Mouse (Mus musculus) liver, adult 2 months (tissue): ENCODE measurements around the gene 4930578G10Rik. TPM values are rescaled to one million over a fixed set of nuclear protein-coding genes. Genes with fewer than 3 reads are reported as not detected.
A peak's percentile ranks its signal among the peaks of the same experiment; 100 is the strongest.

ENCODE experiments used
- DNase-seq: peaks from one replicate; pipeline ENCODE4 v3.0.0-alpha.2; 2011; ENCODE audit warnings: low read depth, low spot score; ENCODE audit errors: extremely low read depth
- H3K27ac ChIP-seq: fragments of 200-500 bp; replicated peaks from 2 replicates; pipeline ENCODE4 v1.5.1; 2012; ENCODE audit warnings: low read depth, mild to moderate bottlenecking, control low read depth, inconsistent platforms, low read length; ENCODE audit not compliant: insufficient read depth
- H3K27me3 ChIP-seq: fragments of 200-500 bp; 2 replicates; pipeline ENCODE4 v1.6.1; 2012; ENCODE audit warnings: mild to moderate bottlenecking, moderate library complexity, low read length, inconsistent platforms; ENCODE audit not compliant: control insufficient read depth, insufficient read depth
- H3K36me3 ChIP-seq: fragments of 200-500 bp; 2 replicates; pipeline ENCODE4 v1.6.1; 2012; ENCODE audit warnings: low read length, inconsistent platforms; ENCODE audit not compliant: control insufficient read depth, insufficient read depth
- H3K4me1 ChIP-seq: fragments of 200-500 bp; 2 replicates; pipeline ENCODE4 v1.6.1; 2011; ENCODE audit warnings: low read length; ENCODE audit not compliant: control insufficient read depth, insufficient read depth
- H3K4me3 ChIP-seq: fragments of 200-500 bp; 2 replicates; pipeline ENCODE4 v1.5.1; 2011; ENCODE audit warnings: low read depth, mild to moderate bottlenecking, control low read depth, low read length, moderate library complexity; ENCODE audit not compliant: insufficient read depth
- H3K79me2 ChIP-seq: fragments of 200-500 bp; 2 replicates; pipeline ENCODE4 v1.6.1; 2012; ENCODE audit warnings: inconsistent platforms, mild to moderate bottlenecking, low read length, moderate library complexity; ENCODE audit not compliant: control insufficient read depth, insufficient read depth
- H3K9ac ChIP-seq: fragments of 200-500 bp; 2 replicates; pipeline ENCODE4 v1.6.1; 2012; ENCODE audit warnings: low read depth, mild to moderate bottlenecking, control low read depth, inconsistent platforms, low read length
- CTCF ChIP-seq: fragments of 200-500 bp; IDR thresholded peaks from 2 replicates; pipeline ENCODE4 v1.5.1; 2011; ENCODE audit warnings: low read depth, low read length, control low read depth
- POLR2A ChIP-seq: fragments of 200-500 bp; IDR thresholded peaks from 2 replicates; pipeline ENCODE4 v1.6.1; 2011; ENCODE audit warnings: low read length, control low read depth; ENCODE audit not compliant: insufficient read depth; ENCODE audit errors: extremely low read depth
- WGBS: fragments of 180-500 bp; shearing (Covaris S2); methylation state at CpG from one replicate; pipeline ENCODE4 v1.1.7; 2018; 5-methylcytosine and 5-hydroxymethylcytosine counted together
- polyA plus RNA-seq: library from polyadenylated mRNA; depleted of rRNA; stranded (reverse); fragments of >200 nt; gene quantifications from 2 replicates; pipeline ENCODE4 v1.2.3, GENCODE M21; 2012
- total RNA-seq: library from RNA; depleted of rRNA; stranded (reverse); fragments of >200 nt; gene quantifications from 2 replicates; pipeline ENCODE4 v1.2.3, GENCODE M21; 2014

4930578G10Rik gene
- total and polyA plus RNA-seq, 2 experiments = not detected

GRCm38 (mm10) chr4:42876586-42877291 lies 141.4 kb downstream of the 4930578G10Rik start:
- H3K27ac ChIP-seq = no peak overlapping the region
- no peaks in the 10 kb centered on the region for H3K27me3 ChIP-seq
- WGBS = 34% methylated on average over 5 of the region's 5 CpGs
- peak; percentile 56 for DNase-seq
- no peaks in the 10 kb centered on the region for H3K79me2 ChIP-seq
- H3K36me3 ChIP-seq = no peaks in the 10 kb centered on the region
- H3K9ac ChIP-seq = no peak overlapping the region
- TF ChIP-seq CTCF (peak; percentile 52), POLR2A (no peak)
- H3K4me3 ChIP-seq = no peak overlapping the region
- no peaks in the 10 kb centered on the region; the same call in 1 of the 2 replicates for H3K4me1 ChIP-seq

- WGBS = 79% methylated on average over 2 of the region's 2 CpGs
- TF ChIP-seq POLR2A (no peak), CTCF (no peak)
- H3K27ac ChIP-seq = no peak overlapping the region
- H3K27me3 ChIP-seq = no peaks in the 10 kb centered on the region
- no peaks in the 10 kb centered on the region; the same call in 1 of the 2 replicates for H3K4me1 ChIP-seq
- no peak for DNase-seq
- no peaks in the 10 kb centered on the region for H3K36me3 ChIP-seq
- H3K79me2 ChIP-seq = no peaks in the 10 kb centered on the region
- no peak overlapping the region for H3K4me3 ChIP-seq
- no peak overlapping the region for H3K9ac ChIP-seq
Observed at GRCm38 (mm10) chr4:42877657-42878056, 142.3 kb downstream of the 4930578G10Rik start.

DNA sequence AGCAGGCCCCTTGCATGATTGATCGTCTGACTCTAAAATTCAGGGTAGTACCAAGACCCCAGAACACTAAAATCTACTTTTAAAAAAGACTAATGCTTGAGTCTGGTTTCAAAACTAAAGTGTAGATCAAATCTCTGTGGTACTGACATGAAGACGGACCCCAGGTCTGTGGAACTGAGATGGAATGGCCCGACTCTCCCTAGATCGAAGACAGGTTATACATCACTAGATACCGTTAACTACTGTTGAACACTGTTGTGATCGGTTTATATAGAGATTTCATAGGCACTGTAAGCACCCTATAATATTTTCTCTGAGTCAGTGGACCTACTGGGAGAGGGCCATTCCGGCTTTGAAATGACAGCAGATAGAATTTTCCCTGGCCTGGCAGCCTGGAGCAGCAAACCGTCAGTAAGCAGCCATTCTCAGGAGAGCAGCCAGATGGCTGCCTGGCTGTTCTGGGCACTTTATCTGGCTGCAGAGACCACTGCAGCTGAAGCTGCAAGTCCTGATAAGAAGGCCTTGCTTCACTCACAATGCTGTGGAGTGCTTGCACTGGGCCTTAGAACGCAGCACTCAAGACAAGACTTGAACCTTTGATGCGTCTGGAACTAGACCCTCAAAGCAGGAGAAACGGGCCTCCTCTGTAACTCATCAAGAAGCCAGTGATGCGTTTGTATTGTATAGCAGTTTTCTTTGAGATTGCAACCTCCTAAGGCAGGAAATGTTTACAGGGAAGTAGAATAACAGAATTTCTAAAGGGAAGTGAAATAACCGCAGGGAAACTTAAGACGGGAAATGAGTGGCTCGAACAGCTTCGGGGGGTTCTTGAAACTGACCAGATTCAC lies 144.7 kb downstream of the 4930578G10Rik start:
- Histone ChIP-seq H3K27ac (no peak overlapping the region), H3K36me3 (no peaks in the 10 kb centered on the region), H3K27me3 (no peaks in the 10 kb centered on the region), H3K79me2 (no peaks in the 10 kb centered on the region), H3K4me3 (no peak overlapping the region), H3K4me1 (no peaks in the 10 kb centered on the region; the same call in 1 of the 2 replicates), H3K9ac (no peak overlapping the region)
- no peak for TF ChIP-seq POLR2A
- TF ChIP-seq CTCF = no peak
- WGBS = 75% methylated on average over 16 of the region's 16 CpGs
- peak; percentile 13 for DNase-seq

GRCm38 (mm10) chr4:42880677-42880948 lies 145.3 kb downstream of the 4930578G10Rik start:
- no peaks in the 10 kb centered on the region; the same call in 1 of the 2 replicates for H3K4me1 ChIP-seq
- no peak overlapping the region for H3K9ac ChIP-seq
- no peaks in the 10 kb centered on the region for H3K27me3 ChIP-seq
- TF ChIP-seq POLR2A = no peak
- TF ChIP-seq CTCF = no peak
- no peak overlapping the region for H3K4me3 ChIP-seq
- H3K27ac ChIP-seq = no peak overlapping the region
- 31% methylated on average over 1 of the region's 1 CpGs for WGBS
- no peaks in the 10 kb centered on the region for H3K79me2 ChIP-seq
- no peaks in the 10 kb centered on the region for H3K36me3 ChIP-seq
- DNase-seq = no peak

- H3K27ac ChIP-seq = no peak overlapping the region
- DNase-seq = no peak
- no peak overlapping the region for H3K9ac ChIP-seq
- no peak overlapping the region for H3K4me3 ChIP-seq
- H3K4me1 ChIP-seq = no peaks in the 10 kb centered on the region
- no peak for TF ChIP-seq CTCF
- no peak for TF ChIP-seq POLR2A
- no peaks in the 10 kb centered on the region for H3K36me3 ChIP-seq
- no peaks in the 10 kb centered on the region for H3K79me2 ChIP-seq
- 86% methylated on average over 6 of the region's 6 CpGs for WGBS
- no peaks in the 10 kb centered on the region for H3K27me3 ChIP-seq
Observed at GRCm38 (mm10) chr4:42886926-42887325, 151.6 kb downstream of the 4930578G10Rik start.

- TF ChIP-seq CTCF (no peak), POLR2A (no peak)
- H3K4me1 ChIP-seq = no peaks in the 10 kb centered on the region
- no peak for DNase-seq
- H3K9ac ChIP-seq = no peak overlapping the region
- no peaks in the 10 kb centered on the region for H3K27me3 ChIP-seq
- H3K27ac ChIP-seq = no peak overlapping the region
- H3K36me3 ChIP-seq = no peaks in the 10 kb centered on the region
- 90% methylated on average over 6 of the region's 6 CpGs for WGBS
- H3K79me2 ChIP-seq = no peaks in the 10 kb centered on the region
- no peak overlapping the region for H3K4me3 ChIP-seq
Observed at GRCm38 (mm10) chr4:42888806-42889205, 153.5 kb downstream of the 4930578G10Rik start.
